Mouse (Mus musculus) heart, postnatal 0 days (tissue): ENCODE data around the gene Tubb2a. TPM values are rescaled to one million over a fixed set of nuclear protein-coding genes. Genes with fewer than 3 reads are reported as not detected.

Experiments used
- ATAC-seq: fragments of 200-750 bp; cut with Nextera tagmentation; 2 replicates; pipeline ENCODE4 v1.8.0; 2017; ENCODE audit warnings: low read depth, moderate number of reproducible peaks, moderate library complexity; ENCODE audit not compliant: insufficient read depth
- DNase-seq: peaks from one replicate; pipeline ENCODE4 v3.0.0-alpha.2; 2016; ENCODE audit warnings: low spot score
- H3K27ac ChIP-seq: fragments of 300-500 bp; sonication (generic); 2 replicates; pipeline ENCODE4 v1.5.1; 2014; ENCODE audit warnings: low read depth, mild to moderate bottlenecking
- H3K27me3 ChIP-seq: fragments of 300-500 bp; sonication (generic); 2 replicates; pipeline ENCODE4 v1.6.1; 2014; ENCODE audit warnings: low read length, mixed read lengths; ENCODE audit not compliant: control insufficient read depth, insufficient read depth
- H3K36me3 ChIP-seq: fragments of 300-500 bp; sonication (generic); replicated peaks from 2 replicates; pipeline ENCODE4 v1.6.1; 2014; ENCODE audit warnings: low read length, mixed read lengths; ENCODE audit not compliant: control insufficient read depth, insufficient read depth
- H3K4me1 ChIP-seq: fragments of 300-500 bp; sonication (generic); 2 replicates; pipeline ENCODE4 v1.6.1; 2014; ENCODE audit warnings: antibody characterized with exemption; ENCODE audit not compliant: control insufficient read depth, insufficient read depth
- H3K4me2 ChIP-seq: fragments of 300-500 bp; sonication (generic); 2 replicates; pipeline ENCODE4 v1.6.1; 2014; ENCODE audit warnings: low read depth, mild to moderate bottlenecking, low read length, moderate library complexity
- H3K4me3 ChIP-seq: fragments of 300-500 bp; sonication (generic); 2 replicates; pipeline ENCODE4 v1.5.1; 2014; ENCODE audit warnings: low read depth, low read length
- H3K9ac ChIP-seq: fragments of 300-500 bp; sonication (generic); replicated peaks from 2 replicates; pipeline ENCODE4 v1.6.1; 2014; ENCODE audit warnings: low read depth, low read length, mixed read lengths
- H3K9me3 ChIP-seq: fragments of 300-500 bp; sonication (generic); replicated peaks from 2 replicates; pipeline ENCODE4 v1.6.1; 2016; ENCODE audit warnings: low read length; ENCODE audit not compliant: control insufficient read depth
- CTCF ChIP-seq: IDR thresholded peaks from 2 replicates; pipeline ENCODE4 v1.5.1; 2016; ENCODE audit warnings: antibody characterized with exemption, control low read depth, low read depth
- EP300 ChIP-seq: IDR thresholded peaks from 2 replicates; pipeline ENCODE4 v1.6.1; 2016; ENCODE audit warnings: antibody characterized with exemption, low read depth
- WGBS: fragments of 180-500 bp; shearing (Covaris S2); extraction: QIAGEN DNeasy Blood & Tissue Kit; methylation state at CpG from one replicate; pipeline ENCODE4 v1.1.7; 2014; 5-methylcytosine and 5-hydroxymethylcytosine counted together
- polyA plus RNA-seq: library from polyadenylated mRNA; unstranded; fragments of >200 nt; fragmentation: Nextera tagmentation; extraction: Ambion mirVana; gene quantifications from 2 replicates; pipeline ENCODE4 v1.2.1, GENCODE M21; 2015
- total RNA-seq: library from RNA; depleted of rRNA; stranded (reverse); fragments of >200 nt; gene quantifications from 2 replicates; pipeline ENCODE4 v1.2.3, GENCODE M21; 2014; ENCODE audit warnings: low replicate concordance; rRNA removed

The Tubb2a gene
- 291 and 343 TPM in 2 replicates for total RNA-seq
- polyA plus RNA-seq = 90.8 and 105 TPM in 2 replicates

- 2% methylated on average over 41 of the region's 45 CpGs for WGBS
- Histone ChIP-seq H3K36me3 (peaks cover 14% of the 10 kb centered on the region; the same call in 1 of the 2 replicates), H3K9ac (peak within 1 kb of the TSS; percentile 67), H3K9me3 (no peaks in the 10 kb centered on the region), H3K27me3 (no peaks in the 10 kb centered on the region), H3K4me1 (peaks cover 14% of the 10 kb centered on the region; the same call in 1 of the 2 replicates), H3K27ac (peak within 1 kb of the TSS; percentile 16; the same call in 1 of the 2 replicates), H3K4me2 (peak within 1 kb of the TSS; percentile 65), H3K4me3 (peak within 1 kb of the TSS; percentile 63)
- ATAC-seq (peak; percentile 93), DNase-seq (peak; percentile 92)
- TF ChIP-seq EP300 = no peak
- TF ChIP-seq CTCF = peak; percentile 50
These were observed at the start of gene Tubb2a for GRCm38 (mm10) chr13:34077492-34078271. Gene Tubb2a, minus strand, starts transcription at chr13:34078007.

DNA sequence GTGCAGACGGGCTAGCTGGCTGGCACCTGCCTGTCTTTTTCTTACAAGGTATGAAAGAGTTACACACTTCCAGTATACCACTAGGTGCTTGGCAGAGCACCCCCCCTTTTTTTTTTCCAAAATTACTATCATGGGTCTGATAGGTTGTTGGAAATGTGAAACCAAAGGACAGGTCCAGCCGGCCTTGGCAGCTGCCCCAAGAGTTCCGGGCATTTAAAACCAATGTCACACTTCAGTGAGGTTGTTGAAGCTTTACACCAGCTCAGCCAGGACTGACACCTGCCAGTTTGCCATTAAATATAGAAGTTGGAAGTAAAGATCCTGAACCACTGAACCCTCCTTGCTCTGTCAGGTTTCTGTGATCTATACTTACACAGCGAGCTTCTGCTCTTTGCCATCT lies 47.9 kb upstream of the Tubb2a start:
- 0 out of 2 replicates have a peak, but pooled peaks cover 5% of the 10 kb centered on the region for H3K4me1 ChIP-seq
- no peak overlapping the region for H3K27ac ChIP-seq
- no peak overlapping the region for H3K4me3 ChIP-seq
- H3K36me3 ChIP-seq = peaks cover 4% of the 10 kb centered on the region
- DNase-seq (no peak), ATAC-seq (no peak)
- WGBS = 37% methylated on average over 4 of the region's 4 CpGs
- TF ChIP-seq EP300 (no peak), CTCF (no peak)
- H3K4me2 ChIP-seq = peak overlapping the region; percentile 28; the same call in 1 of the 2 replicates
- H3K27me3 ChIP-seq = no peaks in the 10 kb centered on the region
- H3K9me3 ChIP-seq = no peaks in the 10 kb centered on the region
- no peak overlapping the region for H3K9ac ChIP-seq

DNA sequence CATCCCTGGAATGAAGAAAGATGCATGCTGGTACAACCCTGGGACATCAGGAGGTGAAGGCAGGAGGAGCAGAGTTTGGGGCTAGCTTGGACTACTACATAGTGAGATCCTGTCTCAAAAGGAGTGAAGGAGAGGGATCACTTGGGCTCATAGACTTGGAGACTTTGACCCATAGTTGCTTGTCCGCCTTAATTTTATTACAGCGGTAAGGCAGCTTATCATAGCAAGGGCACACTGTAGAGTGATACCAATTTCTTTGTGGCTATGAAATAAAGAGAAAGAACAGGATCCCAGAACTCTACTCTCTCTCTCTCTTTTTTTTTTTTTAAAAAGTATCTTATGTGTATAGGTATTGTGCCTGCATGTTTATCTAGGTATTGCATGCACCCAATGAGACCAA lies 42.7 kb upstream of the Tubb2a start:
- Histone ChIP-seq H3K4me3 (no peak overlapping the region), H3K27ac (no peak overlapping the region), H3K9ac (no peak overlapping the region), H3K9me3 (no peaks in the 10 kb centered on the region), H3K27me3 (no peaks in the 10 kb centered on the region), H3K4me2 (no peak overlapping the region), H3K4me1 (peaks cover 5% of the 10 kb centered on the region; the same call in 1 of the 2 replicates), H3K36me3 (no peaks in the 10 kb centered on the region; the same call in 1 of the 2 replicates)
- 92% methylated on average over 2 of the region's 2 CpGs for WGBS
- no peak for DNase-seq
- no peak for ATAC-seq
- TF ChIP-seq CTCF = no peak
- TF ChIP-seq EP300 = no peak

- TF ChIP-seq CTCF (no peak), EP300 (no peak)
- H3K4me1 ChIP-seq = peaks cover 5% of the 10 kb centered on the region; the same call in 1 of the 2 replicates
- DNase-seq = no peak
- no peak for ATAC-seq
- no peaks in the 10 kb centered on the region for H3K9me3 ChIP-seq
- 69% methylated on average over 4 of the region's 4 CpGs for WGBS
- no peak overlapping the region for H3K9ac ChIP-seq
- H3K4me3 ChIP-seq = no peak overlapping the region
- H3K36me3 ChIP-seq = no peaks in the 10 kb centered on the region
- H3K4me2 ChIP-seq = no peak overlapping the region
- H3K27ac ChIP-seq = no peak overlapping the region; the same call in 1 of the 2 replicates
- no peaks in the 10 kb centered on the region for H3K27me3 ChIP-seq
These were observed 41.6 kb upstream of the Tubb2a start for GRCm38 (mm10) chr13:34119406-34119805.

- Histone ChIP-seq H3K9me3 (no peaks in the 10 kb centered on the region), H3K36me3 (no peaks in the 10 kb centered on the region), H3K27me3 (no peaks in the 10 kb centered on the region), H3K4me2 (no peak overlapping the region), H3K4me1 (peaks cover 5% of the 10 kb centered on the region; the same call in 1 of the 2 replicates), H3K4me3 (no peak overlapping the region), H3K27ac (peak overlapping the region; percentile 22; the same call in 1 of the 2 replicates), H3K9ac (no peak overlapping the region)
- ATAC-seq (no peak), DNase-seq (no peak)
- 38% methylated on average over 4 of the region's 4 CpGs for WGBS
- TF ChIP-seq CTCF = no peak
These were observed 41.0 kb upstream of the Tubb2a start for GRCm38 (mm10) chr13:34118816-34119215.
